36 mouse cellular contexts compared by ENCODE assay signal in the genomic region with DNA sequence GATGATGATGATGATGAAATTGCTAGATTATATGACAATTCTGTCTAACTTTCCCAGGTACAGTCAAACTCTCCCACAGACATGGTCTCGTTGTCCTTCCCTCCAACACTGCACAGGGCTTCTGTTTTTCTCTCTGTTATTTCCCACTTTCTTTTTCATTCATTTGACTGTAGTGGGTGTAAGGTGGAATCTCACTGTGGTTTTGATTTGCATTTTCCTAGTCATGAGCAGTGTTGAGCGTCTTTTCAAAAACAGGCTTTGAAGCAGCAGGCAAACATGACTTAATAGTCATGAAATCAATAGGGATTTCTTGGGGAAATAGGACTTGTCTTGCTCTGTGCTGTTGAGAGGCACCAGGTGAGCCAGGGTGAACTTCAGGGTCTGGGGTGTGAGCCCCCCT. TPM values are rescaled to one million over a fixed set of nuclear protein-coding genes. Genes with fewer than 3 reads are reported as not detected.
"Had no signal": no experiment of that assay in that cellular context is flagged by ENCODE, and none has a peak within 500 bp of the region (broad histone marks: within the 10 kb centered on the region; RNA-seq: fewer than 3 reads in every experiment).

No protein-coding gene starts in this region.

- H3K4me3 ChIP-seq: limb, embryonic 10.5 days; limb, embryonic 12.5 days; limb, embryonic 13.5 days; limb, embryonic 15.5 days; liver, embryonic 12.5 days; liver, embryonic 13.5 days; liver, embryonic 15.5 days; lung, embryonic 15.5 days; megakaryocyte, embryonic 14.5 days; midbrain, embryonic 10.5 days; midbrain, embryonic 12.5 days; midbrain, embryonic 13.5 days; midbrain, embryonic 15.5 days; myocyte; neural tube, embryonic 12.5 days had no signal

- H3K36me3 ChIP-seq: limb, embryonic 10.5 days; limb, embryonic 12.5 days; limb, embryonic 13.5 days; limb, embryonic 15.5 days; liver, embryonic 12.5 days; liver, embryonic 13.5 days; liver, embryonic 15.5 days; lung, embryonic 15.5 days; midbrain, embryonic 10.5 days; midbrain, embryonic 12.5 days; midbrain, embryonic 13.5 days; midbrain, embryonic 15.5 days; neural tube, embryonic 12.5 days had no signal

- H3K4me2 ChIP-seq: limb, embryonic 12.5 days; limb, embryonic 13.5 days; limb, embryonic 15.5 days; liver, embryonic 11.5 days; liver, embryonic 12.5 days; liver, embryonic 13.5 days; liver, embryonic 15.5 days; lung, embryonic 14.5 days; lung, embryonic 15.5 days; midbrain, embryonic 11.5 days; midbrain, embryonic 12.5 days; midbrain, embryonic 13.5 days; midbrain, embryonic 15.5 days; neural tube, embryonic 12.5 days had no signal

- H3K9ac ChIP-seq: limb, embryonic 12.5 days; limb, embryonic 13.5 days; limb, embryonic 15.5 days; liver, embryonic 12.5 days; liver, embryonic 13.5 days; liver, embryonic 14.5 days; liver, embryonic 15.5 days; liver, postnatal 0 days; lung, embryonic 14.5 days; lung, embryonic 15.5 days; midbrain, embryonic 12.5 days; midbrain, embryonic 13.5 days; midbrain, embryonic 15.5 days; neural tube, embryonic 12.5 days had no signal

- DNase-seq: left cerebral cortex, postnatal 4 days; liver; liver, embryonic 13.5 days; liver, postnatal 0 days; lung, adult 18-20 months; lung, adult 2 months; lung, embryonic 14.5 days; lung, postnatal 10 days; lung, postnatal 14 days; lung, postnatal 36 days; lung, postnatal 4 days; midbrain, embryonic 14.5 days had no signal

- H3K27ac ChIP-seq: limb, embryonic 10.5 days; limb, embryonic 12.5 days; limb, embryonic 13.5 days; limb, embryonic 15.5 days; liver, embryonic 12.5 days; liver, embryonic 13.5 days; liver, embryonic 14.5 days; liver, embryonic 15.5 days; lung, embryonic 15.5 days; macrophage; midbrain, embryonic 10.5 days; midbrain, embryonic 12.5 days; midbrain, embryonic 13.5 days; midbrain, embryonic 15.5 days; neural tube, embryonic 12.5 days had no signal

- H3K4me1 ChIP-seq: liver, embryonic 12.5 days; liver, embryonic 13.5 days; liver, embryonic 15.5 days; lung, embryonic 15.5 days; megakaryocyte, embryonic 14.5 days; midbrain, embryonic 10.5 days; midbrain, embryonic 13.5 days; midbrain, embryonic 15.5 days; neural tube, embryonic 12.5 days had no signal

- H3K9me3 ChIP-seq: limb, embryonic 10.5 days; limb, embryonic 12.5 days; limb, embryonic 13.5 days; limb, embryonic 15.5 days; liver, embryonic 12.5 days; liver, embryonic 13.5 days; liver, embryonic 15.5 days; lung, embryonic 15.5 days; megakaryocyte, embryonic 14.5 days; midbrain, embryonic 10.5 days; midbrain, embryonic 12.5 days; midbrain, embryonic 13.5 days; midbrain, embryonic 15.5 days; neural tube, embryonic 12.5 days had no signal

- H3K27me3 ChIP-seq: limb, embryonic 12.5 days; limb, embryonic 13.5 days; limb, embryonic 15.5 days; liver, embryonic 12.5 days; liver, embryonic 13.5 days; liver, embryonic 15.5 days; lung, embryonic 15.5 days; midbrain, embryonic 12.5 days; midbrain, embryonic 13.5 days; midbrain, embryonic 15.5 days; neural tube, embryonic 12.5 days had no signal

RNA-seq across cellular contexts. Expression of a gene that starts 11.3 kb away (rescaled TPM):
- total RNA-seq: left cerebral cortex, postnatal 4 days; megakaryocyte progenitor cell, adult 5-6 weeks; megakaryocyte, adult 5-6 weeks; megakaryocyte-erythroid progenitor cell, adult 5-6 weeks; monocyte, adult 5-6 weeks had no signal
- polyA plus RNA-seq: liver, adult 2 months; liver, embryonic 11.5 days; liver, embryonic 12.5 days; liver, embryonic 14.5 days; macrophage; midbrain, embryonic 11.5 days; midbrain, embryonic 13.5 days; midbrain, embryonic 14.5 days; midbrain, embryonic 15.5 days; midbrain, embryonic 16.5 days had no signal
